Mouse (Mus musculus) megakaryocyte progenitor cell, adult 5-6 weeks (primary cell): ENCODE measurements around the gene Pop7. TPM values are rescaled to one million over a fixed set of nuclear protein-coding genes. Genes with fewer than 3 reads are reported as not detected.

Experiments used
- ATAC-seq: replicated peaks from 2 replicates; pipeline ENCODE4 v1.8.0; 2016; ENCODE audit warnings: mild to moderate bottlenecking, moderate TSS enrichment, inconsistent platforms; ENCODE audit not compliant: poor library complexity
- total RNA-seq, 2 experiments: library from RNA; stranded (forward) in 1 of 2; stranded (reverse) in 1 of 2; fragments of 157-497, 149-512 nt in 1 of 2; fragments of 200-1000 nt in 1 of 2; gene quantifications; 2 replicates each; pipeline versions ENCODE4 v1.2.3 to v1.2.4; 2015 to 2017

The Pop7 gene
- total RNA-seq (2015) (31.9 and 35.0 TPM in 2 replicates), total RNA-seq (2017) (22.7 and 29.2 TPM in 2 replicates)

DNA sequence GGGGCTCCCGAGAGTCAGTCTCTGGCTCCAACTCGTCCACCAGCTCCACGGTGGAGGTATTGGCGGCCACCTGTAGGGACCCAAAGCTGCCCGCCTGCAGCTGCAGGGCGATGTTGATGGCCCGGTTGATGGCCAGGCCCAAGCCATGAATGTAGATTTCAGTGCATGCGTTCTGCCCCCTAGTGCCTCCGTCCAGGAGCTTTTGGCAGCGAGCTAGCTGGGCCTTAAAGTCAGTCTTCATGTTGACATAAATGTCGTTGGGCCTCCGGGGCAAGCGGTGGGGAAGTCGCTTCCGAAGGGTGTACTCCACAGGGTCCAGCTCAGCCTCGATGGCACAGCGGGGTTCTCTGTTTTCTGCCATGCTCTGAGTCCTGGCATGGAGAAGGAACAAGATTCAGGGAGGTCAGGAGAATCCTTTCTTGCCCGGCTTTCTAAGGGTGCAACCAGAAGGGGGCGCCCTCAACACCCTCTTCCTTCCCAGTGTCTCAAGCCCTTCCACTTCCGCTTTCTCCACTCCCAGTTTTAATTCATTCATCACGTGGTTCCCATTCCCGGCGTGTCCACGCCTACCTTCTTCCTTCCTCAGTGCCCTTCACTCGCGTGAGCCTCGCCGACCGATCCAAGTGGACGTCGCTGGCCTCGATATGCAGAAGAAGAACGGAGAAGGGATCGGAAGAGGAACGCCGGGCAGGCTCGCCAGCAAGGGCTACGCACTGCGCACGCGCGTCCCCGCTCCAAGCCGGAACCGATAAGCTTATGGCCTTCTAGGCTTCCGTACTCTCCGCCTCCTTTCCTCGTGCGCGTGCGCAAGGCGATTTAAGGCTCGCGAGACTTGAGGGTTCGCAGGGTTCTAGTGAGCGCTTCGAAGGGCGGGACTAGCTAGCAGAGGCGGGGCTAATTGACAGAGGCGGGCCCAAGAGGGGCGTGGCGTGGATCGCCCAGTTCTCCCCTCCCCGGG lies at the start of gene Pop7:
Gene Pop7, minus strand, starts transcription at position 810 of the 958 bp plus-strand sequence.
- peak; percentile 81 for ATAC-seq

DNA sequence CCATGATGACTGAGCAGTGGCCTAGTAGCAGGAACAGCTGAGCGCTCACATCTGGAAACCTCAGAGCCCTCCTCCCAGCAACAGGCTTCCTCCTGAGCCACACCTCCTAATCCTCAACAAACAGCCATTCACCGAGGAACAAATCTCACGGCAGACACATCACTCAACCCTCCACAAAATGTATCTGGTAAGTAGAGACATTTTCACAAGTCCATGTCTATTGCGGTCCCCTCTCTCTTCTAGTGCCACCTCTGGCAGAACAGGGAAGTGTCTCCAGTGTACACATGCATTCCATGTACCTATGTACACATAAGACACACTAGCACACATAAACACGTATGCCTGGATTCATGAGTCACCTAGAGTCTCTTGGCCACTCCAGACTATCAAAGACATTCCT lies 48.8 kb upstream of the Pop7 start:
- peak; percentile 73 for ATAC-seq

DNA sequence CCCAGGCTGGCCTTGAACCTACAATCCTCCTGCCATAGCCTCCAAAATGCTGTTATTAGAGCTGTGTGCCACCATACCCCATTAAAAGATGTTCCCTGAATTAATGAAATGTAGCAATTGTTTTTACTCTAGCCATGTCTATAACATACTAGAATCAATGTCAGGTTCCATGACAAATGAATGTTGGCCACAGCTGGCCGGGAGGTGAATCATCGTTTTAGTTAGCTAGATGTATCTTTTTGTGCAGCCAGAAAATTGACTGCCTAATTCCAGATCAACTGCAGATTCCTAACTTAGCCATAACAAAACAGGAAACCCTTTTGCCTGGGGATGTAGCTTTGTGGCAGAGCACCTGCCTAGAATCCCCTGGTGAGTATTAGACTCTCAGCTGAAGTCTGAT lies 47.5 kb upstream of the Pop7 start:
- ATAC-seq = no peak

DNA sequence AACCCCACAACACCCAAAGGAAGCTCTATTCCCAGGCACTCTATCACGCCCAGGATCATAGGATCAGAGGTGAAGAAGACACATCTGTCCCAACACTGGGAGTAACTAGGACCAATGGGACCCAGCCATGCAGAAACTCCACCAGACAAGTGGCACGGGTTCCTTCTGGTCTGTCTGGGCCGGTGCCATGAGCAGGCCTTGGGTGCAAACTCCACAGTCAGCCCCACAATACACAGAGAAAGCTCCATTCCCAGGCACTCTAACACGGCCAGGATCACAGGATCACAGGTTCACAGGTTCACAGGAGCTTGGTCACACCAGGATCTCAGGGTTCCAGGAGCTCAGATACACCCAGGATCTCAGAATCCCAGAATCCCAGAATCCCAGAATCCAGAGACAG lies 43.3 kb upstream of the Pop7 start:
- no peak for ATAC-seq

DNA sequence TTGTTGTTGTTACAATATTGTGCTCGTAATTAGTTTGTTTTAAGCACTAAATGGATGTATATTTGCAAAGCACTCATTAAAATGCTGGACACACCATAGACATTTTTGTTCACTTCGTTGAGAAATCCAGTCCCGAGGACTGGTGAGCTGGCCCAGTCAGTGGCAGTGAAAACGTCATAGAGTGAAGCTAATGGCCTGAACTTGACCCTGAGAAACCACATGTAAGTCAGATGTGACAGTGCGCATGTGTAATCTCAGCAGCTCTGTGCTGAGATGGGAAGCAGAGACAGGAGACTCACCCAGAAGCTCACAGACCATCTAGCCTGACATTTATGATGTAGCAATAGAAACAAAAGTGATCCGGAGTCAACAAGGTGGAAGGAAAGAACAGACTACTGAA lies 42.6 kb upstream of the Pop7 start:
- ATAC-seq = no peak

DNA sequence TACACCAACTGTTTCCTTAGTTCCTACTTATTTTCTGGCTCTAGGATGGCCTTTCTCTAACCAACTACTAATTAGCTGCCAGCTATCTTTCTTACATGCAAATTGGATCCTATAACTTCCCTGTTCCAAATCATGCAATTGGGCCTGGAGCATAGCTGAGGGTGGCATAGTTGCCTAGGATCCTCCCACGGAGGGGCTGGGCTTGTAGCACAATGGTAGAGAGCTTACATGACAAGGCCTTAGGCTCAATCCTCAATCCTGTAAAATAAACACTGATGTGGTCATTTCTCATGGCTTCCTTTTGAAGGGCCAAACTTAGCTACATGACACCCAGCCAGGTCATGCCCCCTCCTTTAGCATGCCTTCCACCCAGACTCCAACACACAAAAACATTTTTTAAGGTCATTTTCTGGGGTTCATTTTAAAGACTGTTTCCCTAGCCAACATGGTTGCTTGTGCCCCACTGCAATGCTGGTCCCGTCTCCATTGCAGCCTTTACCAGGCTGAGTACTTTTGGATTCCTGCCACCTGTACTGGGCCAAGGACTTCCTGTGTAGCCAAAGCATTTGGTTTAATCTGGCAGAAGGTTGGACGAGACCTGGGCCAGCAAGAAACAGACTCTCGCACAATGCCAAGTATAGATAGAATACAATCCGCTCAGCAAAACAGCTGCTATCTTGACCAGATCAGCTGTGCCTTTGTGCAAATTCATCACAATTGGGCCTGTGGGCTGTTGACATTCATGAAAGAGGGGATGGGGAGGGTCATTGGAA lies 39.6 kb upstream of the Pop7 start:
- ATAC-seq = 0 out of 2 replicates have a peak, but pooled peaks have one; percentile 26

DNA sequence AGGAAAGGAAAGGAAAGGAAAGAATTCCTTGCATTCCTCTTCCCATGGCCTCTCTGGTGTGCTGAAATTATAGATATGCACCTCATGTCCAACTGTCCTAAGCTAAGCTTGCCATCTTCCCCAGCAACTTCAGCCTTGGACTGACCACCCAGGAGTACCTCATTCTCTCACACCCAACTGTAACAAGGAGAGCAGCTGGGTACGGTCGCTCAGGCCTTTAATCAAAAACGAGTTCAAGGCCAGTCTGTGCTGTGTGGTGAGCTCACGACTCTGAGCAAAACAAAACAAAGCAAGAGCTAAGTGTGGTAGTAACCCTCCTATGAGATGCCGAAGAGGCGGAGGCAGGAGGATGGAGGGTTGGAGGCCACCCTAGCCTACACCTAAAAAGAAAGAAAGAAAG lies 38.7 kb upstream of the Pop7 start:
- ATAC-seq = no peak

DNA sequence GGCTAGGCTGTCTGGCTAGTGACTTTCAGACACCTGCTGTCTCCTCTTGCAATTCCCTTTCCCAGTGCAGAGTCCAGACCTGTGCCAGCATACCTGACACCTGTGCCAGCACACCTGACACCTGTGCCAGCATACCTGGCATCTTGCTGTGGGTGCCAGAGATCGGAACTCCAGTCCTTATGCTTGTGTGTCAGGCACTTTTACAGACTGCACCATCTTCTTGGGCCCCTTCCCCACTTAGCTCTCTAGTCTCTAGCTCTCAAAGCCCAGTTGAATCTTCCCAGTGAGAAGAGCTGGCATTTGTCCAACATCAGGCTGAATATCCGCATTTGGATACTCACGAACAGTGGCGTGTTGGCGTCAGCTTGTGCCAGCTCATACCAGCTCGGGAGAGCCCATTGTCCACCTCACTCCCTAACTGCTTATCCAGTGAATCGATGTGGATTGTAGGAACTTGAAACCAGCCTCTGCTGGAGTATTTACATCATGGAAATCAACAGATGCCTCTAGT lies 37.0 kb upstream of the Pop7 start:
- no peak for ATAC-seq

DNA sequence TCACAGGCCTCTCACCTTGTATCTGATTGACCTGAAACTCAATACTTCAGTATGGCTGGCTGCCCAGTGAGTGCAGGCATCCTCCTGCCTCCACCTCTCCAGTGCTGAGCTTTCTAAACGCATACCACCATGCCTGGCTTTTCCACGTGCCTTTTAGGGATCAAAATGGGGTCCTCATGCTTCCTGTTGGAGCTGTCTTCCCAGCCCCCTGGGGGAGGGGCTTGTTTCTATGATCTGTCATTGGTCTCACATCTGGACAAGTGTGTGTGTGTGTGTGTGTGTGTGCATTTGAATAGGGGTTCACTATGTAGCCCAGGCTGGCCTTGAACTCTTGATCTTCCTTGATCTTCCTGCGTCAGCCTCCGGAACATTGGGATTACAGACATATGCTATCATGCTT lies 35.1 kb upstream of the Pop7 start:
- no peak for ATAC-seq

DNA sequence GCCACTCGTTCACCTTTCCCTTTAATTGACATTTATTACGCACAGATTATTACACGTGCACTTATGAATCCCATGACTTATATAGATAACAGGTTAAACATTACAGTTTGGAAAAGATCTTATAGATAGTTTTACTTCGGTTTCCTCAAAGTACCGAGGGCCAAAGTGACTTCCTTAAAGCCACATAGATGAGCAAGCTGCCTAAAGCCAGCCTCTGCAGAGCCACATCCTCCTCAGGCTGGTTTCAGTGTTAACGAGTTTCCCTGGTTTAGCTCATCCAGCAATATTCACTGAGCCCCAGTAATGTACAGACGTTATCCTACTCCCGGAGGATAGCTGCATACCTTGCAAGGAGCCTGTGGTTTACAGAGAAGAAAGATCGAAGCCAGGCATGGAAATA lies 33.0 kb upstream of the Pop7 start:
- ATAC-seq = no peak

DNA sequence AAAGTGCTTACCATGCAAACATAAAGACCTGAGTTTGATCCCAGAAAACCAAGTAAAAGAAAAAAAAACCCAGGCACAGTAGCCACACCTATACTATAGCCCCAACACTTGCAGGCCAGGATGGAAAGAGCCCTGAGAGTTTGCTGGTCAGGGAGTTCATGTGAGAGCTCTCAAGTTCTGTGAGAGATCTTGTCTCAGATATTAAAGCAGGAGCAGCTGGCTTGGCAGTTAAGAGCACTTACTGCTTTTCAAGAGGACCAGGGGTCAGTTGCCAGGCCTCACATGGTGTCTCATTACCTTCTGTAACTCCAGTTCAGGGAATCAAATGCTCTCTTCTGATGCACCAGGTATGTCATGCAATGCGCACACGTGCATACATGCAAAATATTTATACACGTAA lies 32.4 kb upstream of the Pop7 start:
- no peak for ATAC-seq

DNA sequence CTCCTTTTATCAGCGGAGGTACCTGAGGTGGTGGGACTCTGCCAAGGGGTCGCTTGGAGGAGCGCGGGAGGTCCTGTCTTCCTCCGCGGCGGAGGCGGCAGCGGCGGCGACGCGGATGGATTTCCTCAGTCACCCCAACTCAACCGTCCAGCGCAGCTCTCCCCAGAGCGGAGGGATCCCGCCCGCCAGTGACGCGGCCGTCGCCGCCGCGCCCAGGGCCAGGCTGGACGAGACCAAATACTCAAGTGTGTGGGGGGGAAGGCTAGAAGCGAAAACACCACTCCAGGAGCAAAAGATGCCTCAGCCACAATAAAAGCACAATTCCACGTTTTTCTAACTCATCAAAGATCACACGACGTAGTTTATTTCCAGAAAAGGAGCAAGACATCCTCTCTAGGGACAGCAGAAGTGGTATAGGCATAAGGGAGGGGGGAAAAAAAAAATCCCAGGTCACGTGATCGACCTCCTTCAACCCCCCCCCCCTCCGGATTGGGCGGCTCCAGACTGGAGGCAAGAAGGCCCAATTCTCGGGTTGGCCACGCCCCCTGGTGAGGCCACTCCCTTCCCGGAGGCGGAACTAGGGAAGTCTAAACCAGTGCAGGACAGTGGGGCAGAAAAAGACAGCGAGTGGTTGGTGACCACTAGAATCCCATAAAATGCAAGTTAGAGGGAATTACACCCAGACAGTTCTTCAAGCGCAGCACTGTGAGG lies 31.0 kb upstream of the Pop7 start, which contains the start of the genes Epo and Gnb2:
Gene Epo, minus strand, starts transcription at position 126 of the 711 bp plus-strand sequence.
Gene Gnb2, minus strand, starts transcription at position 394 of the 711 bp plus-strand sequence.
- ATAC-seq = peak; percentile 81

DNA sequence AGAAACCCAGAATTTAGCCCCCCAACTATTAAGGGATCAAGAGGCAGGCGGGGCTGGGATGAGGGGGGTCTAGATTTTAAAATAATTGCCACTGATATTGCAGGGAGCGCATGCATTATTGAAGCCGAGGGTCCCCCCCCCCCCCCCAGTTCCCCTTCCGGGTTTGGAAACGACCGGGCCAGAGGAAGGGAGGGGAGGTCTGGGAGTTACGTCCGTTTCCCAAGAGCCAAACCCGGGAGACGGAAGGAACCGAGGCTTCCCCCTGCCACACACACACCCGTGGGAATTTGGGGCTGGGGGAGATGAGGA lies 30.4 kb upstream of the Pop7 start:
- ATAC-seq = peak; percentile 6; the same call in 1 of the 2 replicates

DNA sequence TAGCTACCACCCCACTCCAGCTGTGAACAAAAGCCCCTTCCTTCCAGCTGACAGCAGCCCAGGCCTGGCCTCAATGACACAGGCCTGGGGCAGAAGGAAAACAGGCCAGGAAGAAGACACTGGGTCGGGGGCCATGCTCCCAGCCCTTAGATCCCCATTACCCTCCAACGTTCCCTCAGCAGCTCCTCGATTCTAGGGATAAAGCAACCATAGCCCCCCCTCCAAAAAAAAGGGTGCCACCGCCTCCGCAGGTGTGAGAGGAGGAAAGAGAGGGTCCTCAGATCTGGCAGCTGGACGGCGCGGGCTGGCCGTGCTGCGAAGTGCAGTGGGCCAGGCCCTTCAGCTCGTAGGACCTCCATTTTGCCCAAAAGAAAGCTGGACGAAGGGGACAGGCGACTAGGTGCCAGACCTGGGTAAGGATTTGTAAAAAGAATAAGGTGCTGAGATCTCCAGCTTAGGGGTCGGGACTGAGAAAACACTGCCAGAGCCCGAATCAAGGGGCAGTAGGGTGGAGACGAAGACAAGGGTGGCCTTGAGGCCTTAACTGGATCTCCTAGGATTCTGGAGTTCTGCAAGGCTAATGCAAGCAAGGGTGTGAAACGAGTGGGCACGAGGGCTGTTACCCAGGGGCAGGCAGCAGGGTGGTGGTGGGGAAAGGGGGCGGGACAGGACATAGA lies 30.0 kb upstream of the Pop7 start:
- ATAC-seq = no peak

DNA sequence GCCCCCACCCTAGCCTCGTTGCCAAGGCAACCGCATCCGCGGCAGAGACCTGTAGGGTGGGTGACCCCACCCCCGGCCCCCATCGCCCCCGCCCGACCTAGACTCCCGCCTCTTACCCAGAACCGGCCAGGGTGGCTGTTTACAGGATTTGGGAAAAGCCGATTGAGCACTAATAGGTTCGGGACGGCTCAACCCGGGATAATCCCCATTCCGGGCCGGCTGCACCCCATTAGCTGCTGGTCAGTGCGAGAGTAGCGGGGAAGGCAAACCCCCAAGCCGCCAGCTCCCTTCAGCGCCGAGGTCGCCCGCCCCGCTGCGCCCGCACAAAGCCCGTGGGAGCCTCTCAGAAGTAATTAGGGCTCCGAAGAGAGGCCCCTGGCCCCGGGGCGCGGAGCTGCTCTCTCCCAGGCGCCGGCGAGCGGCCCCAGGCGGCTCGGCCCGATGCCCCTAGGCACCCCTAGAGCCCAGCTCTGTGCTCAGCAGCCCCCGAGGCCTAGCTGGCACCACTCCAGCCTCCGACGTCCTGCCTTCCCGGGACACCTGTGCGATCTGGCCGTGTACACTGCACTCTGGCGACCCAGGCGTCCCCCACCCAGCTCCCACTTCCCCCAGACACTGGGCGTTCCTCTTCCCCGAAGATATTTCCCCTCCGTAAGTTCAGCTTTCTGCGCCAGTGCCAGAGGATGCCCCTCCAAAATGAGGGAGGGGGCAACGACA lies 29.3 kb upstream of the Pop7 start:
- no peak for ATAC-seq

DNA sequence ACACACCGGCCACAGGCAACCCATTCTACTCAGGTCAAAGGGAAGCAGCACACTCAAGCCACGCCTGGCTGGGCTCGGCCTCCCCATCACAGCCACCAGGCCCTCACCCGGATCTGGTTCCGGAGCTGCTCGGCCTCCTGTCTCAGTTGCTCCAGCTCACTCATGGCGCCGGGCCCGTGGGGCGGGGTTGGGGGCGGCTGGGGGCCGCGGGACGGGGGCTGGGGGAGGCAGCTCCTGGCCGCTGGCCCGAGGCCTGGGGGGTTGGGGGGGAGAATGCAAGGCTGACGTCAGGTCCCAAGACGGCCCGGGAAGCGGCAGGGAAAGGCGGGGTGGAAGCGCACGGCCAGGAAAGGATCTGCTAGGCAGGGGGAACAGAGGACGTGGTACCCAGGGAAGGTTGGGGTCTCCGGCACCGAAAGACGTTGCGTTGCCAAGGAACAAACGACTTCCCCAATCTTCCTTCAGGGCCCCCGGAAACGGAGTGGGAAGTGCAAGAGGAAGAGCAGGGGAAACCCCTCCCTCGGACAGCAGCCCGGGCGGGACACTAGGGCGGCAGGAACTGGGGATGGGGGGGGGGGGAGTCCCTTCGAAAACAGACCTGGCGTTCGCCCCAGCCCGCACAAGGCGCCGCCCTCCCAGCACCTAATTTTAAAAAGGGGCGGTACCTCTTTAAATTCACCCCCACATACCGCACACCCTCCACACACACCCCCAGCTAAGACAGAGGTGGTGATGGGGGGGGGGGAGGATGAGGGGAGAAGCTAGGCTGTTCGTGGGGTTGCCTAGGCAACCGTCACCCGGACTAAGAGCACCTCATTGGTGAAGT lies 28.5 kb upstream of the Pop7 start:
- ATAC-seq = peak; percentile 18

DNA sequence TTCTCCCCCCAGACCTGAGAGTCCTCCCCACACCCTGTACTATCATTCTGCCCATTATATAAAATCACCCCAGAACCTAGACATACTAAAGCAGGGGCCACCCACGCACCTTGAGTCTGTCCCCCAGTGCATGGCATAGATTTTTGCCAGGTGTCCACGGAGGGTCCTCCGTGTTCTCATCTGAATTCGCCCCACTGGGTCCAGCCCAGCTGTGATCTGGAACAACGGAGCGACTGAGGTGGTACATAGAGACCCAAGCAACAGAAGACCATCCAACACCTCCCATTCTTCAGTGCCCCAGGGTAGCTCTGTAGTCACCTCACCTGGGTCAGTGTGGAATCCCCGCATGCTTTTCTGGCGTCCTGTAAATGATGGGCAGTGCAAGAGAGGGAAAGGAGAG lies 27.8 kb upstream of the Pop7 start:
- no peak for ATAC-seq

DNA sequence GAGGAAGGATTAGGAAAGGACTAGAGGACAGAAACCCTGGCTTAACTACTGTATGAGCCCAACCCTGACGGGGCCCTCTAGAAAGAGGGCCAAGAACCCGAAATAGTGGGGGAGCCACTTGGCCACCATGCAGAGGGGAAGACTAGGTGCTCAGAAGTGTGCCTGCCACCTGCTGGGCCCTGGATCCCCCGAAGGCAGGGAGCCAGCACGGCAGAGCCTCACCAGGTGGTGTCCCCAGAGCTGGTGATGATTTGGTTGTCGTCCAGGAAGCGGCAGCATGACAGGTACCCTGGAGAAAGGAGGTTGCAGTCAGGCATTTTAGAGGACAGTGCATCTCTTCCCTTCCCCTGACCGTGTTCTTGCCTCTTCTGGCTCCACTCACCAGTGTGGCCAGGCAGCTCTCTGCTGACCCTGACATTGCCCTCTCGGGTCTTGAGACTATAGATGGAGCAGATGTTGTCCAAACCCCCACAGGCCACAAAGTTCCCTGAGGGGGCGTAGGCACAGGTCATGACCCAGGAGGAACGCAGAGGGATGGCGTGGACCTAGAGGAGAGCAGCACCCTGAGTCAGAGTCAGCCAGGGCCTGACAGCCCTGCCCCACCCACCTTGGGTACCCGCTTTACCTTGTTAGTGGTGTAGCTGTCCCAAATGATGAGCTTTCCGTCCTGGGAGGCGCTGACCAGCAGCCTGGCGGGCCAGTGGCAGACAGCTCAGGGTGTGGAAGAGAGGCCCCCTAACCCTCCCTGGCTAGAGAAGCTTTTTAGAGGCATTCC lies 27.1 kb upstream of the Pop7 start:
- no peak for ATAC-seq
